21 mouse cellular contexts compared by ENCODE assay signal in genomic region chr11:6156651-6157050, GRCm38 (mm10). TPM values are rescaled to one million over a fixed set of nuclear protein-coding genes. Genes with fewer than 3 reads are reported as not detected.
DNase-seq lines count a peak whose midpoint lies in the region; ATAC-seq and TF ChIP-seq lines count a peak whose summit lies in the region.
"Had no signal": no experiment of that assay in that cellular context is flagged by ENCODE, and none has a peak within 500 bp of the region (broad histone marks: within the 10 kb centered on the region; RNA-seq: fewer than 3 reads in every experiment).

No protein-coding gene starts in this region.

- peak overlapping the region; percentile 23; the same call in 1 of the 2 replicates for H3K27ac ChIP-seq in cerebellum, adult 2 months (ENCODE audit: insufficient read depth, low read length)
- no peak overlapping the region for H3K27ac ChIP-seq in heart, adult 2 months
- H3K27ac ChIP-seq in heart, embryonic 11.5 days (ENCODE audit: low read depth, low read length) = no peak overlapping the region
- H3K27ac ChIP-seq: forebrain, embryonic 15.5 days; heart, embryonic 13.5 days; hindbrain, embryonic 10.5 days had no signal

- peaks cover 5% of the 10 kb centered on the region; the same call in 1 of the 2 replicates for H3K36me3 ChIP-seq in heart, adult 2 months (ENCODE audit: control insufficient read depth, insufficient read depth, low read length)
- no peaks in the 10 kb centered on the region for H3K36me3 ChIP-seq in heart, embryonic 11.5 days (ENCODE audit: control insufficient read depth, insufficient read depth, low read length)
- H3K36me3 ChIP-seq: forebrain, embryonic 15.5 days; heart, embryonic 13.5 days; hindbrain, embryonic 10.5 days had no signal

- peaks cover 7% of the 10 kb centered on the region; the same call in 1 of the 2 replicates for H3K79me2 ChIP-seq in heart, adult 2 months (replicated peaks; ENCODE audit: control insufficient read depth, insufficient read depth, low read length)

- 31% methylated on average over 5 of the region's 5 CpGs for WGBS in cerebellum, adult 2 months
- WGBS in heart, adult 2 months = 35% methylated on average over 5 of the region's 5 CpGs
- WGBS in heart, embryonic 11.5 days (ENCODE audit: insufficient replicate concordance) = 87% methylated on average over 5 of the region's 5 CpGs
- WGBS in lung, adult 2 months = 64% methylated on average over 5 of the region's 5 CpGs

- peak in 1 of 2 experiments; percentile 48 for DNase-seq in cerebellum, adult 2 months
- DNase-seq in cerebellum, postnatal 36 days = no peak
- peak; percentile 38 to 45 for DNase-seq in heart, adult 2 months
- peak; percentile 24 for DNase-seq in lung, postnatal 10 days
- no peak for DNase-seq in lung, adult 2 months
- DNase-seq in heart, postnatal 14 days = peak; percentile 28 to 53
- DNase-seq: adrenal gland, postnatal 14 days; embryo, embryonic 11 days; kidney, adult 9 months; kidney, postnatal 25 days; lung, adult 18-20 months; lung, postnatal 36 days; right cerebral cortex, postnatal 4 days; thymus, postnatal 25 days had no signal

- intact Hi-C loops in heart, adult 2 months (cut with DNase I) = no loop called here
- intact Hi-C loops in heart, postnatal 14 days (cut with DNase I) = no loop called here

- ATAC-seq in heart, embryonic 11.5 days (replicated peaks; ENCODE audit: insufficient number of reproducible peaks, low FRiP score, low TSS enrichment) = no peak
- ATAC-seq: activated CD4-positive, CD25-positive, alpha-beta regulatory T cell, adult 4 months; forebrain, embryonic 15.5 days had no signal

- TF ChIP-seq CTCF in cerebellum, adult 2 months (IDR thresholded peaks at IDR 0.05; ENCODE audit: borderline replicate concordance, insufficient read depth, low read depth, low read length) = no peak
- no peak for TF ChIP-seq CTCF in heart, adult 2 months (IDR thresholded peaks at IDR 0.05)
- no peak for TF ChIP-seq CTCF in lung, adult 2 months (IDR thresholded peaks at IDR 0.05; ENCODE audit: insufficient read depth, low read length)

- no peaks in the 10 kb centered on the region for H3K9me3 ChIP-seq in heart, embryonic 11.5 days (replicated peaks; ENCODE audit: control insufficient read depth, low read length)
- H3K9me3 ChIP-seq: forebrain, embryonic 15.5 days; G1E; heart, embryonic 13.5 days; hindbrain, embryonic 10.5 days had no signal

- TF ChIP-seq POLR2A in cerebellum, adult 2 months (IDR thresholded peaks at IDR 0.05; ENCODE audit: borderline replicate concordance, insufficient read depth, low read length) = no peak
- no peak for TF ChIP-seq POLR2A in heart, adult 2 months (IDR thresholded peaks at IDR 0.05; ENCODE audit: insufficient read depth, low read depth, low read length)
- TF ChIP-seq POLR2A in lung, adult 2 months (IDR thresholded peaks at IDR 0.05; ENCODE audit: borderline replicate concordance, extremely low read depth, low read depth, low read length) = no peak

- no peak overlapping the region for H3K4me3 ChIP-seq in cerebellum, adult 2 months (replicated peaks; ENCODE audit: insufficient read depth, low read depth, low read length)
- no peak overlapping the region for H3K4me3 ChIP-seq in heart, adult 2 months
- no peak overlapping the region for H3K4me3 ChIP-seq in heart, embryonic 11.5 days (ENCODE audit: low read depth, low read length)
- no peak overlapping the region for H3K4me3 ChIP-seq in lung, adult 2 months (replicated peaks; ENCODE audit: extremely low read depth, low read depth, low read length)
- H3K4me3 ChIP-seq: forebrain, embryonic 15.5 days; heart, embryonic 13.5 days; hindbrain, embryonic 10.5 days had no signal

- H3K4me1 ChIP-seq in cerebellum, adult 2 months (ENCODE audit: control insufficient read depth, insufficient read depth, low read length) = peaks cover 29% of the 10 kb centered on the region
- H3K4me1 ChIP-seq in heart, adult 2 months (ENCODE audit: control insufficient read depth, insufficient read depth, low read length) = peaks cover 16% of the 10 kb centered on the region
- H3K4me1 ChIP-seq in heart, embryonic 11.5 days (ENCODE audit: control insufficient read depth, insufficient read depth, low read length) = peaks cover 27% of the 10 kb centered on the region
- peaks cover 14% of the 10 kb centered on the region for H3K4me1 ChIP-seq in lung, adult 2 months (ENCODE audit: control insufficient read depth, insufficient read depth, low read length)

- no peak overlapping the region for H3K4me2 ChIP-seq in heart, embryonic 11.5 days
- H3K4me2 ChIP-seq: forebrain, embryonic 15.5 days; heart, embryonic 13.5 days; liver, embryonic 11.5 days had no signal

- no peak for TF ChIP-seq EP300 in heart, adult 2 months (IDR thresholded peaks at IDR 0.05; ENCODE audit: insufficient read depth, low read depth, low read length)

- H3K9ac ChIP-seq in heart, adult 2 months (ENCODE audit: low read depth, low read length) = no peak overlapping the region
- no peak overlapping the region for H3K9ac ChIP-seq in heart, embryonic 11.5 days (ENCODE audit: low read depth, low read length)
- H3K9ac ChIP-seq: forebrain, embryonic 15.5 days; heart, embryonic 13.5 days had no signal

- H3K27me3 ChIP-seq in cerebellum, adult 2 months (ENCODE audit: control insufficient read depth, insufficient read depth, low read length) = no peaks in the 10 kb centered on the region
- H3K27me3 ChIP-seq in heart, adult 2 months (ENCODE audit: control insufficient read depth, insufficient read depth, low read length) = no peaks in the 10 kb centered on the region
- no peaks in the 10 kb centered on the region for H3K27me3 ChIP-seq in heart, embryonic 11.5 days (ENCODE audit: control insufficient read depth, insufficient read depth, low read length)
- H3K27me3 ChIP-seq: forebrain, embryonic 15.5 days; heart, embryonic 13.5 days had no signal

RNA-seq across cellular contexts. Expression of gene A730071L15Rik, which starts 43.2 kb away (rescaled TPM):
- polyA plus RNA-seq in cerebellum, adult 2 months (2012; rRNA removed) = 0.15 and 0.16 TPM in 2 replicates
- total RNA-seq in heart, adult 2 months (2021) = not detected
- 0.09 TPM in 1 of 2 replicates, not detected in the other for polyA plus RNA-seq in heart, adult 2 months (2012; rRNA removed)
- 0.28 and 0.84 TPM in 2 replicates for polyA plus RNA-seq in heart, embryonic 11.5 days (2014; fragmentation: Nextera tagmentation; extraction: Ambion mirVana)
- 0.11 TPM in 1 of 2 replicates, not detected in the other for polyA plus RNA-seq in lung, adult 2 months (2012; rRNA removed)
- total RNA-seq in heart, postnatal 14 days (2021) = not detected
- total RNA-seq: adrenal gland, postnatal 14 days had no signal
- polyA plus RNA-seq: activated CD4-positive, CD25-positive, alpha-beta regulatory T cell, adult 4 months; G1E had no signal

RNA-seq across cellular contexts. Expression of gene Nudcd3, which starts 43.6 kb away (rescaled TPM):
- polyA plus RNA-seq in cerebellum, adult 2 months (2012; rRNA removed) = 91.5 and 96.0 TPM in 2 replicates
- 10 to 100 TPM; 59.3 to 65.4 TPM for total RNA-seq in heart, adult 2 months (2021)
- polyA plus RNA-seq in heart, adult 2 months (2012; rRNA removed) = 50.4 and 80.7 TPM in 2 replicates
- 28.8 and 33.7 TPM in 2 replicates for polyA plus RNA-seq in heart, embryonic 11.5 days (2014; fragmentation: Nextera tagmentation; extraction: Ambion mirVana)
- polyA plus RNA-seq in lung, adult 2 months (2012; rRNA removed) = 29.4 and 52.9 TPM in 2 replicates
- total RNA-seq in heart, postnatal 14 days (2021) = 10 to 100 TPM; 56.3 to 57.6 TPM

Comparison
In these comparisons a context has a peak if more than half of its experiments do, and no peak if none do; other contexts are left out.
1. DNase-seq: peak in heart, adult 2 months (2 of 2), lung, postnatal 10 days (single experiment) and heart, postnatal 14 days (2 of 2); none in cerebellum, postnatal 36 days (0 of 2) and lung, adult 2 months (single experiment).